Mouse (Mus musculus) megakaryocyte, embryonic 14.5 days (primary cell): Measurements from ENCODE around the gene Fignl1.

Experiments used
- FLI1 ChIP-seq: IDR thresholded peaks from 2 replicates; pipeline ENCODE4 v1.6.1; 2012; ENCODE audit warnings: low read length, inconsistent platforms, mixed read lengths
- GATA1 ChIP-seq: IDR thresholded peaks from 3 replicates; pipeline ENCODE4 v1.6.1; 2012; ENCODE audit warnings: mixed read lengths, low read length, inconsistent platforms, borderline replicate concordance

DNA sequence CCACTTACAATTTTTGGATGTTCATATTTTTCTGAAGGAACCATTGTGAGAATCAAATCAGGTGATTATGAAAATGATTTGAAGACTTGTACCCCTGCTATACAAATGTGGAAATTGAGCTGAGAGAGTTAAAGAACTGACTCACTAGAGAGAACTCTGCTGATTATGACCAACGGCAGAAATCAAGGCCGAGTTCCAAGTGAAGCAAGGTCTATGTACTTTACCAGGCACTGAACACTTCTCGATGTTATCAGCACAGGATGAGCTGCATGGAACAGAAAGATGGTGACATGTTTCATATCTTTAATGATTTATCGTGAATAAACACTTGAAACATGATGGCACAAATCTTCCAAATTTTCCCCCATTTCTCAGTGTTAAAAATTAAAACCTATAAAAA, 2.8 kb downstream of the Fignl1 start:
- TF ChIP-seq GATA1 (no peak), FLI1 (no peak)
